Mouse (Mus musculus) adrenal gland, adult 8-10 months (tissue): ENCODE results near the gene AW549877. TPM values are rescaled to one million over a fixed set of nuclear protein-coding genes. Genes with fewer than 3 reads are reported as not detected.

Source experiments
- DNase-seq: peaks from one replicate; pipeline ENCODE4 v3.0.0; 2022
- total RNA-seq, 4 experiments: library from RNA; stranded (reverse); gene quantifications; 2 replicates each; pipeline ENCODE4 v1.2.4; 2022

The AW549877 gene
- total RNA-seq, 4 experiments from 2014 or later: 53.7 to 68.1 (median 56.5) TPM

DNA sequence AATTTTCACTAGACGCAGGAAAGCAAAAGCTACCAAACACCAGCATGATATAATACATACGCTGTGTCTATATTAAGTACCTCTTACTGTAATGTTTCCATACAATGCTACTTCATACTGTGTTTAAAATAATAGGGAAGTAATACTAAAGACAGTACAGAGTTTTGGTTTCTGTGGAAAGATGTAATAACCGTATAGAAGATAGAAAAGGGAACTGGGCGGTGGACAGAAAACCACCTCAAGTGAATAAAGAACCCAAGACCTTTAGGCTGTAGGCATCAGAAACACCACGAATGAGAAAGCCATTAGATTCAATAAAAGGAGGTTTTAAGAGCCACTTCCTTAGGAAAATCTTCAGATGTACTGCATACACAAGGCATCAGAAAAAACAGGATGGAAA lies 12.8 kb downstream of the AW549877 start:
- DNase-seq: no peak

GRCm38 (mm10) chr15:3979871-3980270 lies 15.7 kb downstream of the AW549877 start:
- DNase-seq: no peak

DNA sequence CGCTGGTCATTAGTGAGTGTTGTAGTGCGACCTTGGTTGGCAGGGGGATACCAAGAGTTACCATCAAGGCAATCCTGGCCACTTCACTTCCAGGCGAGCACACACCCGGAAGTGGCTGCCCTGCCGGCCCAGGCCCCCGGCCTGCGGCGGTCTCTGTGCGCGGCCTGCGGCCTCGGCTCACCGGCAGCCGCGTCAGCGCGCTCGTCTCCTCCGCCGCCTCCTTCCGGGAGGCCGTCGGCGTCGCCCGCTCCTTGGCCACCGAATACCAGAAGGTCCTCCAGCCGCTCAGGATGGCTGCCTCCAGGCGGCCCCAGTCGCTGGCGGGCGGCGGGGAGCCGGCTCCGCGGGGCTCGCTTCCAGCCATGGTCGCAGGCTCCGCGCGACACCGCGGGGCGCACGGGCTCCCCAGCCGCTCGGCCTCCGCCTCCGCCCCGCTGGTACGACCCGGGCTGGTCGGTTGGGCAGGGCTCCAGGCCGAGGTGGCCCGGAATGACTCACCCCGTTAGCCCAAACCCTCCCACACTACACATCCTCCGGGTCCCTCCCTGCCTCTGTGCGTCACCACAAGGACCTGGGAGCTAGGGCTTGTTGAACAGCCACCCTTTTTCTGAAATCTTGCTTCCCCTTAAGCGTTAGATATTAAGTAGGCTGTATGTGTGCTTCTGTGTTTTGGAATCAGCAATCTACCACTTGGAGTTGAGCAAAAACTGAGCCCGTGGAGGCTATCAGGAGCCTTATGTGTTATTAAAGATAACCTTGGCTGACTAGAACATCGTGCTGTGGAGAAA lies 16.3 kb downstream of the AW549877 start, which contains the start of gene Fbxo4:
Gene Fbxo4 (minus strand): TSS at position 513 of the 788 bp plus-strand sequence.
- DNase-seq: peak; percentile 91

- no peak for DNase-seq
These were observed 17.3 kb downstream of the AW549877 start for GRCm38 (mm10) chr15:3978279-3978678.

DNA sequence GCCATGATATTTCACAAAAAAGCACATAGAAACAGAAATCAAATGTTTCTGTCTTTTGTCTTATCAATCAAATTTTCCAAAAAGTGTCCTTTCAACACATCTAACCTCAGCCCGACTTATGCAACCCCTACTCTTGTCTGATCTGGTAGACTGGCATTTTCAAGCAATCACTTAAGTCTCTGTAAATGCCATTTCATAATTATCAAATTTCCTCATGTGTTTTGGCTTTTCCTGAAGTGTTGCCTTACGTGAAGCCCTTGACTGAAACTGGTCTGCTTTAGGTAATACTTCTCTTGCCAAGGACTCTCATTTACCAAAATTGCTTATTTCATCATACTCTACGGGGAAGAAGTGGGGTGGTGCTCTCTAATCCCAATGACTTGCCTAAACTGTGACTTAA lies 22.2 kb downstream of the AW549877 start:
- DNase-seq: no peak

DNA sequence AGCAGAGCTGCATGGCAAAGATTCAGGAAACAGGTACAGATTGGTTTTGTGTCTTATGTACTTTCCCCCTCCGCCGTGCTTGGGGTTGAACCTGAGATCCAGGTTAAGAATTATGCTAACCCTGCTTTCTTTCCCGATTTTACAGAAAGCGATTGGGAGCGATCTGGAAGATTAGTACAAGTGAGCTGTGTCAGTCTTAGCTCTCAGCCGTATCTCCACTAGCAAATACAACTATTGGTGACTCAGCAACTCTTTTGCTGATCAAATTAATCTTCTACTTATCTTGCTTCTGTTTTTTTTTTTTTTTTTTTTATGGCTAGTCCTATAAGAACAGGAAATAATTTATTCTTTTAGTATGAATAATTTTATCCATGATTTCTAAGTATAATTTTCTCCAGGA lies 25.4 kb downstream of the AW549877 start:
- DNase-seq: no peak

DNA sequence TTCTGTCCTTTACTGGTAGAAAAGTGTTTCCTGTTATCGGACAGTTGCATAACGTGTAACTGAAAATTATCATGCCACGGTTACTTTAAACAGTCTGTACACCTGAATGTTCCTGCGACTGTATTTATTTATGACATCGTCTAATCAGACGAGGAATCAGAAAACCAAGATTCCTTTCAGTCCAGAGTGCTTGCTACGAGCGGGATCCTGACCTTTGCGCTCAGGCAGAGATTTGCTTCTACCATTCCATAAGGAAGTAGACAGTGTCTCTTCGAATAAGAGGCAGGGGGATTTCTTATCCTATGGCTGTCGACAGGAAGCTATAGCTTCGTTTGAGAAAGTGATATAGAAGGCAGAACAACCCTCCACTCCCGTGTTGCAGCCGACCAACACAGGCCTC lies 25.8 kb downstream of the AW549877 start:
- DNase-seq: no peak

GRCm38 (mm10) chr15:3962251-3962650 lies 33.3 kb downstream of the AW549877 start:
- peak; percentile 30 for DNase-seq

- DNase-seq: no peak
These were observed 35.5 kb downstream of the AW549877 start for GRCm38 (mm10) chr15:3960094-3960493.

- DNase-seq: peak; percentile 30
These were observed 37.6 kb downstream of the AW549877 start for GRCm38 (mm10) chr15:3957982-3958381.

- peak; percentile 50 for DNase-seq
These were observed 40.6 kb downstream of the AW549877 start for GRCm38 (mm10) chr15:3954971-3955370.

- DNase-seq: no peak
These were observed 57.4 kb downstream of the AW549877 start for GRCm38 (mm10) chr15:3938132-3938531.

- DNase-seq: no peak
These were observed 59.5 kb downstream of the AW549877 start for GRCm38 (mm10) chr15:3936056-3936455.

GRCm38 (mm10) chr15:3933466-3933865 lies 62.1 kb downstream of the AW549877 start:
- DNase-seq: no peak

Other genes starting within 250 kb of the AW549877 start
- 10 to 100 TPM; 21.0 to 24.8 (median 23.3) TPM for gene Fbxo4, start 16.2 kb downstream of the AW549877 start, total RNA-seq
- 100 to 1,000 TPM; 108 to 155 (median 147) TPM for gene Oxct1, start 30.6 kb upstream of the AW549877 start, total RNA-seq